Mouse (Mus musculus) hindbrain, postnatal 0 days (tissue): Measurements from ENCODE around the gene Ehhadh. TPM values are rescaled to one million over a fixed set of nuclear protein-coding genes. Genes with fewer than 3 reads are reported as not detected.

ENCODE experiments used
- ATAC-seq: fragments of 200-750 bp; cut with Nextera tagmentation; 2 replicates; pipeline ENCODE4 v1.8.0; 2017; ENCODE audit warnings: mild to moderate bottlenecking, moderate TSS enrichment, moderate library complexity
- DNase-seq: peaks from one replicate; pipeline ENCODE4 v3.0.0-alpha.2; 2015; ENCODE audit warnings: low spot score
- H3K27ac ChIP-seq: fragments of 300-500 bp; sonication (generic); 2 replicates; pipeline ENCODE4 v1.5.1; 2014; ENCODE audit warnings: mild to moderate bottlenecking
- H3K27me3 ChIP-seq: fragments of 300-500 bp; sonication (generic); 2 replicates; pipeline ENCODE4 v1.6.1; 2014; ENCODE audit warnings: low read length, mixed read lengths; ENCODE audit not compliant: insufficient read depth
- H3K36me3 ChIP-seq: fragments of 300-500 bp; sonication (generic); 2 replicates; pipeline ENCODE4 v1.6.1; 2014; ENCODE audit warnings: low read length, mixed read lengths; ENCODE audit not compliant: insufficient read depth
- H3K4me1 ChIP-seq: fragments of 300-500 bp; sonication (generic); 2 replicates; pipeline ENCODE4 v1.6.1; 2014; ENCODE audit warnings: antibody characterized with exemption, low read length, mixed read lengths; ENCODE audit not compliant: insufficient read depth
- H3K4me2 ChIP-seq: fragments of 300-500 bp; sonication (generic); 2 replicates; pipeline ENCODE4 v1.6.1; 2014; ENCODE audit warnings: low read depth, mild to moderate bottlenecking, low read length, moderate library complexity, mixed read lengths
- H3K4me3 ChIP-seq: fragments of 300-500 bp; sonication (generic); 2 replicates; pipeline ENCODE4 v1.5.1; 2014; ENCODE audit warnings: low read length
- H3K9ac ChIP-seq: fragments of 300-500 bp; sonication (generic); replicated peaks from 2 replicates; pipeline ENCODE4 v1.6.1; 2014; ENCODE audit warnings: mild to moderate bottlenecking, low read length, moderate library complexity, mixed read lengths
- H3K9me3 ChIP-seq: fragments of 300-500 bp; sonication (generic); 2 replicates; pipeline ENCODE4 v1.6.1; 2016; ENCODE audit warnings: low read length, mixed read lengths
- CTCF ChIP-seq: IDR thresholded peaks from 2 replicates; pipeline ENCODE4 v1.5.1; 2016; ENCODE audit warnings: antibody characterized with exemption, control low read depth, low read depth
- WGBS: fragments of 180-500 bp; shearing (Covaris S2); extraction: QIAGEN DNeasy Blood & Tissue Kit; methylation state at CpG from one replicate; pipeline ENCODE4 v1.1.7; 2014; 5-methylcytosine and 5-hydroxymethylcytosine counted together
- polyA plus RNA-seq: library from polyadenylated mRNA; unstranded; fragments of >200 nt; fragmentation: Nextera tagmentation; extraction: Ambion mirVana; gene quantifications from 2 replicates; pipeline ENCODE4 v1.2.1, GENCODE M21; 2015
- total RNA-seq: library from RNA; depleted of rRNA; stranded (reverse); fragments of >200 nt; gene quantifications from 2 replicates; pipeline ENCODE4 v1.2.3, GENCODE M21; 2014; rRNA removed

The Ehhadh gene
- total and polyA plus RNA-seq, 2 experiments from 2014 or later, result 2.2 to 2.6 TPM

GRCm38 (mm10) chr16:21719770-21720169 is 67.8 kb downstream of the Ehhadh start:
- no peak for ATAC-seq
- H3K36me3 ChIP-seq, result no peaks in the 10 kb centered on the region
- no peaks in the 10 kb centered on the region for H3K4me1 ChIP-seq
- H3K4me2 ChIP-seq, result no peak overlapping the region
- H3K9me3 ChIP-seq, result no peaks in the 10 kb centered on the region
- no peaks in the 10 kb centered on the region for H3K27me3 ChIP-seq
- no peak overlapping the region for H3K27ac ChIP-seq
- WGBS, result 95% methylated on average over 7 of the region's 7 CpGs
- H3K4me3 ChIP-seq, result no peak overlapping the region
- H3K9ac ChIP-seq, result no peak overlapping the region
- TF ChIP-seq CTCF, result no peak
- DNase-seq, result no peak

GRCm38 (mm10) chr16:21714516-21714915 is 73.1 kb downstream of the Ehhadh start:
- Histone ChIP-seq H3K4me3 (no peak overlapping the region), H3K9ac (no peak overlapping the region), H3K4me2 (no peak overlapping the region), H3K36me3 (no peaks in the 10 kb centered on the region), H3K27me3 (no peaks in the 10 kb centered on the region), H3K9me3 (0 out of 2 replicates have a peak, but pooled peaks cover 2% of the 10 kb centered on the region), H3K27ac (no peak overlapping the region), H3K4me1 (no peaks in the 10 kb centered on the region)
- no peak for ATAC-seq
- no peak for TF ChIP-seq CTCF
- no peak for DNase-seq
- 90% methylated on average over 10 of the region's 10 CpGs for WGBS

Other genes starting within 250 kb of the Ehhadh start
- 52.9 and 54.4 TPM in 2 replicates for gene 2510009E07Rik, start 93.1 kb downstream of the Ehhadh start, total RNA-seq
- 46.7 and 46.8 TPM in 2 replicates for gene 2510009E07Rik, start 93.1 kb downstream of the Ehhadh start, polyA plus RNA-seq
- 12.8 and 12.9 TPM in 2 replicates for gene Map3k13, start 6.5 kb upstream of the Ehhadh start, total RNA-seq
- gene Map3k13, start 6.5 kb upstream of the Ehhadh start, polyA plus RNA-seq, result 3.9 and 4.5 TPM in 2 replicates
- gene Tmem41a, start 159.7 kb upstream of the Ehhadh start, total RNA-seq, result 28.8 and 38.3 TPM in 2 replicates
- gene Tmem41a, start 159.7 kb upstream of the Ehhadh start, polyA plus RNA-seq, result 54.9 and 55.5 TPM in 2 replicates
- 0.04 and 0.47 TPM in 2 replicates for gene Liph, start 207.9 kb upstream of the Ehhadh start, total RNA-seq
- 0.63 and 0.74 TPM in 2 replicates for gene Liph, start 207.9 kb upstream of the Ehhadh start, polyA plus RNA-seq
- gene Senp2, start 221.7 kb upstream of the Ehhadh start, total RNA-seq, result 23.4 and 24.1 TPM in 2 replicates
- gene Senp2, start 221.7 kb upstream of the Ehhadh start, polyA plus RNA-seq, result 43.0 and 46.2 TPM in 2 replicates